In the genomic region with DNA sequence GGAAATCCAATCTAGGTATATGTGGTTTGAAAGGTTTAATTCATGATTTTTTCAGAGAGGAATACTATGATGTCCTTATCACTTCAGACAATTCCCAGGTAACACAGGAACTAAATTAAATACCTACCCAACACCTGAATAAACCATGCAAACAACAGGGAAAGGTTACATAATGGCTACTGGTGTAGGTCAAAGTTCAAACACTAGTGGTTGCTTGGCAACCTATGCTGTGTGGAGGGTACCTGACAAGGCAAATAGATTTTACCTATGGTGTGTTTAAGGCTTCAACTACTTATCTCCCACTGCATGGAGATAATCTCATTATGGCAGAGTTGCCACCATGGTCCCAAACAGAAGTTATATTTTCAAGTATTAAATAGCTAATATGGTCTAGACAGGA, we compare ENCODE assay signal across 20 mouse cellular contexts. TPM values are rescaled to one million over a fixed set of nuclear protein-coding genes. Genes with fewer than 3 reads are reported as not detected.
A peak's percentile ranks its signal among the peaks of the same experiment; 100 is the strongest.
DNase-seq lines count a peak whose midpoint lies in the region; ATAC-seq and TF ChIP-seq lines count a peak whose summit lies in the region.
"Had no signal": no experiment of that assay in that cellular context is flagged by ENCODE, and none has a peak within 500 bp of the region (broad histone marks: within the 10 kb centered on the region; RNA-seq: fewer than 3 reads in every experiment).

No protein-coding gene starts in this region.

- H3K9me3 ChIP-seq in intestine, embryonic 15.5 days: no peaks in the 10 kb centered on the region
- no peaks in the 10 kb centered on the region for H3K9me3 ChIP-seq in intestine, postnatal 0 days (ENCODE audit: control insufficient read depth)
- no peaks in the 10 kb centered on the region for H3K9me3 ChIP-seq in stomach, embryonic 16.5 days (replicated peaks; ENCODE audit: control insufficient read depth, low read length)
- H3K9me3 ChIP-seq in stomach, postnatal 0 days (ENCODE audit: control insufficient read depth, low read length): no peaks in the 10 kb centered on the region
- H3K9me3 ChIP-seq: embryonic facial prominence, embryonic 10.5 days; embryonic facial prominence, embryonic 12.5 days; forebrain, embryonic 13.5 days had no signal

- no peak for TF ChIP-seq CTCF in intestine, postnatal 0 days (IDR thresholded peaks at IDR 0.05; ENCODE audit: low read depth)
- TF ChIP-seq CTCF in stomach, postnatal 0 days (IDR thresholded peaks at IDR 0.05; ENCODE audit: low read depth): no peak

- TF ChIP-seq EP300 in stomach, postnatal 0 days (optimal IDR thresholded peaks at IDR 0.05): no peak

- no peaks in the 10 kb centered on the region for H3K36me3 ChIP-seq in intestine, embryonic 15.5 days
- no peaks in the 10 kb centered on the region for H3K36me3 ChIP-seq in intestine, postnatal 0 days (ENCODE audit: control insufficient read depth, insufficient read depth)
- no peaks in the 10 kb centered on the region for H3K36me3 ChIP-seq in stomach, embryonic 16.5 days (ENCODE audit: control insufficient read depth, insufficient read depth, low read length)
- no peaks in the 10 kb centered on the region for H3K36me3 ChIP-seq in stomach, postnatal 0 days (ENCODE audit: control insufficient read depth, insufficient read depth, low read length)
- H3K36me3 ChIP-seq: embryonic facial prominence, embryonic 10.5 days; embryonic facial prominence, embryonic 12.5 days; G1E had no signal

- peaks cover 2% of the 10 kb centered on the region; the same call in 1 of the 2 replicates for H3K4me1 ChIP-seq in intestine, embryonic 15.5 days (replicated peaks)
- no peaks in the 10 kb centered on the region for H3K4me1 ChIP-seq in intestine, postnatal 0 days (replicated peaks; ENCODE audit: control insufficient read depth, insufficient read depth, low read length)
- H3K4me1 ChIP-seq in stomach, embryonic 16.5 days (ENCODE audit: control insufficient read depth, insufficient read depth, low read length): 0 out of 2 replicates have a peak, but pooled peaks cover 4% of the 10 kb centered on the region
- no peaks in the 10 kb centered on the region; the same call in 1 of the 2 replicates for H3K4me1 ChIP-seq in stomach, postnatal 0 days (replicated peaks; ENCODE audit: control insufficient read depth, insufficient read depth)
- H3K4me1 ChIP-seq: embryonic facial prominence, embryonic 10.5 days; embryonic facial prominence, embryonic 12.5 days; forebrain, embryonic 13.5 days had no signal

- DNase-seq in kidney, adult 9 months: peak; percentile 45
- no peak for DNase-seq in kidney, adult 18-20 months
- DNase-seq in kidney, postnatal 36 days: peak; percentile 10 to 13
- DNase-seq in kidney, postnatal 25 days: no peak
- no peak for DNase-seq in stomach, postnatal 0 days (ENCODE audit: low spot score)
- DNase-seq: B cell, adult 2 months; cerebellum, adult 11-12 months; cerebellum, adult 2 months; cerebellum, adult 9-10 months had no signal

- no peak overlapping the region for H3K9ac ChIP-seq in intestine, embryonic 15.5 days
- H3K9ac ChIP-seq in intestine, postnatal 0 days (ENCODE audit: low read depth, low read length): no peak overlapping the region
- H3K9ac ChIP-seq in stomach, embryonic 16.5 days (ENCODE audit: low read length): no peak overlapping the region
- H3K9ac ChIP-seq in stomach, postnatal 0 days (ENCODE audit: low read length): no peak overlapping the region
- H3K9ac ChIP-seq: embryonic facial prominence, embryonic 12.5 days; forebrain, embryonic 13.5 days had no signal

- ATAC-seq in intestine, embryonic 15.5 days: peak; percentile 59; the same call in 1 of the 2 replicates
- ATAC-seq in intestine, postnatal 0 days: no peak
- ATAC-seq in stomach, embryonic 16.5 days (ENCODE audit: insufficient read depth, low FRiP score): peak; percentile 64; the same call in 1 of the 2 replicates
- ATAC-seq in stomach, postnatal 0 days (ENCODE audit: low FRiP score, low TSS enrichment): no peak; the same call in 1 of the 2 replicates
- ATAC-seq: activated CD4-positive, CD25-positive, alpha-beta regulatory T cell, adult 4 months; CD4-positive, CD25-positive, alpha-beta regulatory T cell, adult 4 months; forebrain, embryonic 13.5 days; Patski had no signal

- no peak overlapping the region for H3K4me3 ChIP-seq in intestine, embryonic 15.5 days (replicated peaks)
- no peak overlapping the region for H3K4me3 ChIP-seq in intestine, postnatal 0 days (ENCODE audit: low read depth, low read length)
- H3K4me3 ChIP-seq in stomach, embryonic 16.5 days (replicated peaks; ENCODE audit: low read length): no peak overlapping the region
- no peak overlapping the region for H3K4me3 ChIP-seq in stomach, postnatal 0 days (ENCODE audit: low read depth, low read length)
- H3K4me3 ChIP-seq: embryonic facial prominence, embryonic 10.5 days; embryonic facial prominence, embryonic 12.5 days; forebrain, embryonic 13.5 days had no signal

- H3K27me3 ChIP-seq in intestine, embryonic 15.5 days (replicated peaks): no peaks in the 10 kb centered on the region
- H3K27me3 ChIP-seq in intestine, postnatal 0 days (replicated peaks; ENCODE audit: control insufficient read depth, insufficient read depth, low read length): no peaks in the 10 kb centered on the region
- H3K27me3 ChIP-seq in stomach, embryonic 16.5 days (ENCODE audit: control insufficient read depth, insufficient read depth, low read length): no peaks in the 10 kb centered on the region
- H3K27me3 ChIP-seq in stomach, postnatal 0 days (ENCODE audit: control insufficient read depth, insufficient read depth, low read length): no peaks in the 10 kb centered on the region
- H3K27me3 ChIP-seq: CH12.LX; embryonic facial prominence, embryonic 12.5 days; forebrain, embryonic 13.5 days; Patski had no signal

- no peak overlapping the region for H3K4me2 ChIP-seq in intestine, embryonic 15.5 days (replicated peaks)
- no peak overlapping the region for H3K4me2 ChIP-seq in intestine, postnatal 0 days (replicated peaks; ENCODE audit: low read depth)
- no peak overlapping the region for H3K4me2 ChIP-seq in stomach, embryonic 16.5 days (ENCODE audit: low read depth, low read length)
- H3K4me2 ChIP-seq in stomach, postnatal 0 days (replicated peaks; ENCODE audit: low read depth): no peak overlapping the region
- H3K4me2 ChIP-seq: embryonic facial prominence, embryonic 12.5 days; forebrain, embryonic 13.5 days had no signal

- H3K27ac ChIP-seq in intestine, embryonic 15.5 days: no peak overlapping the region
- H3K27ac ChIP-seq in intestine, postnatal 0 days (ENCODE audit: low read depth, low read length): no peak overlapping the region
- H3K27ac ChIP-seq in stomach, embryonic 16.5 days (ENCODE audit: low read length): no peak overlapping the region
- no peak overlapping the region for H3K27ac ChIP-seq in stomach, postnatal 0 days (replicated peaks)
- H3K27ac ChIP-seq: embryonic facial prominence, embryonic 10.5 days; embryonic facial prominence, embryonic 12.5 days; forebrain, embryonic 13.5 days had no signal

RNA-seq across cellular contexts. Expression of gene Ptprt, which starts 38.1 kb away (rescaled TPM):
- 0.99 and 1.2 TPM in 2 replicates for polyA plus RNA-seq in intestine, embryonic 15.5 days (2015; fragmentation: Nextera tagmentation; extraction: Ambion mirVana)
- polyA plus RNA-seq in intestine, postnatal 0 days (2015; fragmentation: Nextera tagmentation; extraction: Ambion mirVana): 0.50 and 0.59 TPM in 2 replicates
- polyA plus RNA-seq in stomach, embryonic 16.5 days (2015; fragmentation: Nextera tagmentation; extraction: Ambion mirVana): 0.24 and 0.26 TPM in 2 replicates
- polyA plus RNA-seq in stomach, postnatal 0 days (2015; fragmentation: Nextera tagmentation; extraction: Ambion mirVana): 0.47 and 0.89 TPM in 2 replicates
- polyA plus RNA-seq: activated CD4-positive, CD25-positive, alpha-beta regulatory T cell, adult 4 months; CD4-positive, CD25-positive, alpha-beta regulatory T cell, adult 4 months; G1E had no signal

Comparison
In these comparisons a context has a peak if more than half of its experiments do, and no peak if none do; other contexts are left out.
1. ATAC-seq: peak in intestine, embryonic 15.5 days (single experiment) and stomach, embryonic 16.5 days (single experiment); none in intestine, postnatal 0 days (single experiment) and stomach, postnatal 0 days (single experiment).
2. DNase-seq: peak in kidney, adult 9 months (single experiment) and kidney, postnatal 36 days (2 of 2); none in kidney, adult 18-20 months (single experiment), kidney, postnatal 25 days (0 of 2) and stomach, postnatal 0 days (single experiment).